Mouse (Mus musculus) stomach, embryonic 16.5 days (tissue): ENCODE data around the gene Nid2. TPM values are rescaled to one million over a fixed set of nuclear protein-coding genes. Genes with fewer than 3 reads are reported as not detected.

Experiments used
- ATAC-seq: fragments of 200-750 bp; cut with Nextera tagmentation; 2 replicates; pipeline ENCODE4 v1.8.0; 2017; ENCODE audit warnings: moderate number of reproducible peaks, moderate TSS enrichment; ENCODE audit not compliant: insufficient read depth, low FRiP score
- H3K27ac ChIP-seq: fragments of 300-500 bp; sonication (generic); 2 replicates; pipeline ENCODE4 v1.5.1; 2014; ENCODE audit warnings: low read length
- H3K27me3 ChIP-seq: fragments of 300-500 bp; sonication (generic); 2 replicates; pipeline ENCODE4 v1.6.1; 2014; ENCODE audit warnings: low read length, control low read depth, mixed read lengths; ENCODE audit not compliant: control insufficient read depth, insufficient read depth
- H3K36me3 ChIP-seq: fragments of 300-500 bp; sonication (generic); 2 replicates; pipeline ENCODE4 v1.6.1; 2014; ENCODE audit warnings: low read length; ENCODE audit not compliant: control insufficient read depth, insufficient read depth
- H3K4me1 ChIP-seq: fragments of 300-500 bp; sonication (generic); 2 replicates; pipeline ENCODE4 v1.6.1; 2014; ENCODE audit warnings: low read length, control low read depth, mixed read lengths; ENCODE audit not compliant: control insufficient read depth, insufficient read depth
- H3K4me2 ChIP-seq: fragments of 300-500 bp; sonication (generic); 2 replicates; pipeline ENCODE4 v1.6.1; 2014; ENCODE audit warnings: low read depth, low read length, mixed read lengths
- H3K4me3 ChIP-seq: fragments of 300-500 bp; sonication (generic); replicated peaks from 2 replicates; pipeline ENCODE4 v1.5.1; 2014; ENCODE audit warnings: mild to moderate bottlenecking, low read length
- H3K9ac ChIP-seq: fragments of 300-500 bp; sonication (generic); 2 replicates; pipeline ENCODE4 v1.6.1; 2014; ENCODE audit warnings: low read length
- H3K9me3 ChIP-seq: fragments of 300-500 bp; sonication (generic); replicated peaks from 2 replicates; pipeline ENCODE4 v1.6.1; 2016; ENCODE audit warnings: low read length, control low read depth; ENCODE audit not compliant: control insufficient read depth
- WGBS: fragments of 180-500 bp; shearing (Covaris S2); extraction: QIAGEN DNeasy Blood & Tissue Kit; methylation state at CpG from one replicate; pipeline ENCODE4 v1.1.7; 2014; 5-methylcytosine and 5-hydroxymethylcytosine counted together
- polyA plus RNA-seq: library from polyadenylated mRNA; unstranded; fragments of >200 nt; fragmentation: Nextera tagmentation; extraction: Ambion mirVana; gene quantifications from 2 replicates; pipeline ENCODE4 v1.2.1, GENCODE M21; 2015

Gene Nid2
- polyA plus RNA-seq, 1 experiment from 2014 or later, result 94.3 TPM

- Histone ChIP-seq H3K27ac (no peak overlapping the region), H3K27me3 (no peaks in the 10 kb centered on the region), H3K4me2 (no peak overlapping the region), H3K9ac (no peak overlapping the region), H3K4me3 (no peak overlapping the region), H3K36me3 (no peaks in the 10 kb centered on the region), H3K9me3 (no peaks in the 10 kb centered on the region), H3K4me1 (no peaks in the 10 kb centered on the region)
- ATAC-seq, result no peak
- 50% methylated on average over 10 of the region's 10 CpGs for WGBS
These were observed 8.5 kb downstream of the Nid2 start for GRCm38 (mm10) chr14:19759277-19760193.

- Histone ChIP-seq H3K9ac (no peak overlapping the region), H3K36me3 (no peaks in the 10 kb centered on the region)
These were observed 9.7 kb downstream of the Nid2 start for GRCm38 (mm10) chr14:19760721-19761120.

GRCm38 (mm10) chr14:19762014-19762413 lies 10.9 kb downstream of the Nid2 start:
- no peaks in the 10 kb centered on the region for H3K4me1 ChIP-seq
- ATAC-seq, result no peak
- no peak overlapping the region for H3K4me3 ChIP-seq
- H3K36me3 ChIP-seq, result no peaks in the 10 kb centered on the region
- H3K4me2 ChIP-seq, result no peak overlapping the region
- WGBS, result 52% methylated on average over 4 of the region's 4 CpGs
- no peak overlapping the region for H3K27ac ChIP-seq
- no peaks in the 10 kb centered on the region for H3K9me3 ChIP-seq
- H3K27me3 ChIP-seq, result no peaks in the 10 kb centered on the region
- no peak overlapping the region for H3K9ac ChIP-seq

More at GRCm38 (mm10) chr14:19760721-19761120, 9.7 kb downstream of the Nid2 start:
- no peak for ATAC-seq
- no peaks in the 10 kb centered on the region for H3K4me1 ChIP-seq
- H3K27ac ChIP-seq, result no peak overlapping the region
- H3K27me3 ChIP-seq, result no peaks in the 10 kb centered on the region
- 50% methylated on average over 7 of the region's 7 CpGs for WGBS
- no peak overlapping the region for H3K4me3 ChIP-seq
- no peaks in the 10 kb centered on the region for H3K9me3 ChIP-seq
- no peak overlapping the region for H3K4me2 ChIP-seq

DNA sequence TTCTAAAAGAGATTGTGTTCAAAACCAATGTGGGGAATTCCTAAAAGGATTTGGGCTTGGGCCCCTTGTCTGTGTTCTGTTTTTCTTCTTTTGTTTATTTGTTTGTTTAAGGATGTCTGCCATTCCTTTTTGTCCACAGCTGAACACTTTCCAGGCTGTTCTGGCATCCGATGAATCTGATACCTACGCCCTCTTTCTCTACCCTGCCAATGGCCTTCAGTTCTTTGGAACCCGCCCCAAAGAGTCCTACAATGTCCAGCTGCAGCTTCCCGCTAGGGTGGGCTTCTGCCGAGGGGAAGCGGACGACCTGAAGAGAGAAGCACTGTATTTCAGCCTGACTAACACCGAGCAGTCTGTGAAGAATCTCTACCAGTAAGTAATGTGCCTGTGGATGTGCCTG lies 12.5 kb downstream of the Nid2 start:
- no peak overlapping the region for H3K27ac ChIP-seq
- ATAC-seq, result no peak
- no peaks in the 10 kb centered on the region for H3K4me1 ChIP-seq
- H3K9me3 ChIP-seq, result no peaks in the 10 kb centered on the region
- WGBS, result 38% methylated on average over 8 of the region's 8 CpGs
- no peak overlapping the region for H3K9ac ChIP-seq
- H3K27me3 ChIP-seq, result no peaks in the 10 kb centered on the region
- no peaks in the 10 kb centered on the region for H3K36me3 ChIP-seq
- H3K4me2 ChIP-seq, result no peak overlapping the region
- H3K4me3 ChIP-seq, result no peak overlapping the region

DNA sequence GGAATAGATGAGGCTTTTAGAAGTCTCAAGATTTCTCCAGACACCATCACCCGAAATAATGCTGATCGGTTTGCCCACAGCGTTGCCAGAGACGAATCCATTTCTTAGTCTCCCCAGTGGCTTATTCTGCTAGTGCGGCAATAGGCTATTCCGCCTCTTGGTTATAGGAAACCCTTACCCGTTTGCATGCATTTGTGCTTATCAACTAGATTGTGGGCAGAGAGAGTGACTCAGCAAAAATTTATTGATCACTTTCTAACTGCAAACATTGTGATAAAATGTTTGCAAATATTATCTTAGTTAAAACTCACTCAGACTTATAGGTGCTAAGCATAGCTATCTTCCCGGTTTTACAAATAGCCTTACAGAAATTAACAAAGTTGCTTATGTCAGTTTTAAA lies 13.3 kb downstream of the Nid2 start:
- WGBS, result 66% methylated on average over 8 of the region's 8 CpGs
- H3K4me3 ChIP-seq, result no peak overlapping the region
- no peak overlapping the region for H3K27ac ChIP-seq
- H3K4me2 ChIP-seq, result no peak overlapping the region
- H3K9me3 ChIP-seq, result no peaks in the 10 kb centered on the region
- H3K36me3 ChIP-seq, result no peaks in the 10 kb centered on the region
- H3K4me1 ChIP-seq, result no peaks in the 10 kb centered on the region
- H3K27me3 ChIP-seq, result no peaks in the 10 kb centered on the region
- H3K9ac ChIP-seq, result no peak overlapping the region
- no peak for ATAC-seq

DNA sequence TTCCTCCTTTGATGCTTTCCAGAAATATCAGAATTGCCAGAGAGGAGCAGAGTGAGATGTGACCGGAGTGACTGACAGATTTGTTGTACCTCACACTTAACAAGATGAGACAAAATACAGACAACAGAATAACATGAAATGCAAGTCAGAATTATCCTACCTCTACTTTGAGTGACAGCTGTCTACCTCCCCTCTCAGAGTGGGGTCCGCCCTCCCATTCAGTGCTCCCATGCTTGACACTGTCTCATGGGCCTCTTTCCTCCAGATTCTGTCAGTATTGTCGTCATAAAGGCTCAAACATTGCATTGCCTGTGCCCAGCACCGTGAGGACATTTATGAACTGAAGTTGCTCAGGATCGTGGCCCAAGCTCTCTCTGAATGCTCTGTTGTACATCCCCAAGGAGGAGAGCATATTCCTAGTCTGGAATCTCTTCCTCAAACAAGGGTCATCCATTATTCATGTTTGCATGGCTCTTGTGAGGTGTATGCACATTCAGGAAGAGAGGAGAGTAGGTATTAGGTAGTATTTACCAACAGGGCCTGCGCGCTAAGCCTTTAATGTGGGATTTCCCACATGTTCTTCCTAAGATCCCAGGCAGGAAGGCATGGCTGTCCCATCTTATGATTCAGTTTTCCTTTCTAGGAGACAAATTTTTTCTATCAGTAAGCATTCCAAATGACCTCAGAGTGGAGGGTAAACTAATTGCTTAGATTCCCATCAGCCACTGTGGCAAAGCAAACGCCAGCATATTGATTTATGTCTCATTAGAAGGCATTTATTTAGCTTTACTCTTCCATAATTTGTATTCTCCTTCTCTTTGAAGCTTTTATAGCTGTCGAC lies 14.7 kb downstream of the Nid2 start:
- Histone ChIP-seq H3K27me3 (no peaks in the 10 kb centered on the region), H3K27ac (no peak overlapping the region), H3K4me3 (no peak overlapping the region), H3K9me3 (no peaks in the 10 kb centered on the region), H3K36me3 (no peaks in the 10 kb centered on the region), H3K4me1 (peaks cover 7% of the 10 kb centered on the region), H3K4me2 (no peak overlapping the region), H3K9ac (no peak overlapping the region)
- no peak for ATAC-seq
- 56% methylated on average over 9 of the region's 9 CpGs for WGBS

- Histone ChIP-seq H3K4me1 (peaks cover 7% of the 10 kb centered on the region), H3K27ac (no peak overlapping the region)
These were observed 15.2 kb downstream of the Nid2 start for GRCm38 (mm10) chr14:19766380-19766649.

GRCm38 (mm10) chr14:19768648-19769047 lies 17.6 kb downstream of the Nid2 start:
- Histone ChIP-seq H3K4me1 (peaks cover 7% of the 10 kb centered on the region), H3K4me3 (no peak overlapping the region), H3K27me3 (no peaks in the 10 kb centered on the region), H3K4me2 (no peak overlapping the region), H3K27ac (no peak overlapping the region; the same call in 1 of the 2 replicates), H3K9ac (no peak overlapping the region), H3K36me3 (no peaks in the 10 kb centered on the region), H3K9me3 (no peaks in the 10 kb centered on the region)
- ATAC-seq, result no peak
- 90% methylated on average over 6 of the region's 6 CpGs for whole genome bisulfite sequencing

More at GRCm38 (mm10) chr14:19766380-19766649, 15.2 kb downstream of the Nid2 start:
- H3K36me3 ChIP-seq, result no peaks in the 10 kb centered on the region
- H3K4me2 ChIP-seq, result no peak overlapping the region
- ATAC-seq, result peak; percentile 48; the same call in 1 of the 2 replicates
- no peaks in the 10 kb centered on the region for H3K9me3 ChIP-seq
- no peak overlapping the region for H3K4me3 ChIP-seq
- no peak overlapping the region for H3K9ac ChIP-seq
- H3K27me3 ChIP-seq, result no peaks in the 10 kb centered on the region
- 17% methylated on average over 1 of the region's 1 CpGs for WGBS
